Mouse (Mus musculus): Measurements from ENCODE around the gene Bcl2l1.

- TF ChIP-seq CTCF (IDR thresholded peaks at IDR 0.05; ENCODE audit: borderline replicate concordance, control insufficient read depth, extremely low read depth, insufficient read depth, low read length, poor library complexity) (no peak), POLR2A (IDR thresholded peaks at IDR 0.05; ENCODE audit: control insufficient read depth, extremely low read depth, insufficient read depth, low read length, poor library complexity) (no peak)
Observed at GRCm38 (mm10) chr2:152828532-152828931, 3.0 kb downstream of the Bcl2l1 start.
